Mouse (Mus musculus) lung, embryonic 16.5 days (tissue): Measurements from ENCODE around the gene Tbx3. TPM values are rescaled to one million over a fixed set of nuclear protein-coding genes. Genes with fewer than 3 reads are reported as not detected.
A peak's percentile ranks its signal among the peaks of the same experiment; 100 is the strongest.

Source experiments
- ATAC-seq: fragments of 200-750 bp; cut with Nextera tagmentation; 2 replicates; pipeline ENCODE4 v1.8.0; 2017; ENCODE audit warnings: low read depth, mild to moderate bottlenecking, moderate library complexity
- H3K27ac ChIP-seq: fragments of 300-500 bp; sonication (generic); 2 replicates; pipeline ENCODE4 v1.5.1; 2014; ENCODE audit warnings: mild to moderate bottlenecking, control low read depth, low read length
- H3K27me3 ChIP-seq: fragments of 300-500 bp; sonication (generic); 2 replicates; pipeline ENCODE4 v1.6.1; 2014; ENCODE audit warnings: low read depth, low read length, mixed read lengths; ENCODE audit not compliant: control insufficient read depth, insufficient read depth
- H3K36me3 ChIP-seq: fragments of 300-500 bp; sonication (generic); 2 replicates; pipeline ENCODE4 v1.6.1; 2014; ENCODE audit warnings: low read length; ENCODE audit not compliant: control insufficient read depth, insufficient read depth
- H3K4me1 ChIP-seq: fragments of 300-500 bp; sonication (generic); replicated peaks from 2 replicates; pipeline ENCODE4 v1.6.1; 2014; ENCODE audit warnings: low read length, mixed read lengths; ENCODE audit not compliant: control insufficient read depth, insufficient read depth
- H3K4me2 ChIP-seq: fragments of 300-500 bp; sonication (generic); 2 replicates; pipeline ENCODE4 v1.6.1; 2014; ENCODE audit warnings: low read depth, low read length, control low read depth
- H3K4me3 ChIP-seq: fragments of 300-500 bp; sonication (generic); 2 replicates; pipeline ENCODE4 v1.5.1; 2014; ENCODE audit warnings: mild to moderate bottlenecking, low read length, control low read depth
- H3K9ac ChIP-seq: fragments of 300-500 bp; sonication (generic); 2 replicates; pipeline ENCODE4 v1.6.1; 2014; ENCODE audit warnings: low read length, control low read depth
- H3K9me3 ChIP-seq: fragments of 300-500 bp; sonication (generic); 2 replicates; pipeline ENCODE4 v1.6.1; 2016; ENCODE audit warnings: low read length; ENCODE audit not compliant: control insufficient read depth
- WGBS: fragments of 180-500 bp; shearing (Covaris S2); extraction: QIAGEN DNeasy Blood & Tissue Kit; methylation state at CpG from one replicate; pipeline ENCODE4 v1.1.7; 2014; 5-methylcytosine and 5-hydroxymethylcytosine counted together
- polyA plus RNA-seq: library from polyadenylated mRNA; unstranded; fragments of >200 nt; fragmentation: Nextera tagmentation; extraction: Ambion mirVana; gene quantifications from 2 replicates; pipeline ENCODE4 v1.2.1, GENCODE M21; 2015

Tbx3 gene
- polyA plus RNA-seq, 1 experiment from 2014 or later: 65.3 TPM

DNA sequence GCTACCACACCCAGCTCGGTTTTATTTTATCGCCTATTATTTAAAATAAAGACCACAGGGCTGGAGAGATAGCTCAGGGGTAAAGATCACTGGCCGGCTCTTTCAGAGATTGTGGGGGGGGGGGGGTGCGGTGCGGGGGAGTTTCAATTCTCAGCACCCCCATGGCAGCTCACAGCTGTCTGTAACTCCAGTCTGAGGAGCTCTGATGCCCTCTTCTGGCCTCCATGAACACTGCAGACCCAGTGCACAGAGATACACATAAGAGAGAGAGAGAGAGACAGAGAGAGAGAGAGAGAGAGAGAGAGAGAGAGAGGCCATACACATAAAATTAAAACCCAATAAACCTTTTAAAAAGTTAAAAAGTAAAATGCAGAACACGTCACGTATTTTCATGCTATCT, 34.4 kb downstream of the Tbx3 start:
- WGBS: 55% methylated on average over 7 of the region's 7 CpGs
- Histone ChIP-seq H3K9ac (no peak overlapping the region), H3K27ac (no peak overlapping the region), H3K27me3 (peaks cover 16% of the 10 kb centered on the region), H3K9me3 (no peaks in the 10 kb centered on the region), H3K4me1 (no peaks in the 10 kb centered on the region), H3K4me3 (no peak overlapping the region), H3K4me2 (no peak overlapping the region), H3K36me3 (no peaks in the 10 kb centered on the region)
- no peak for ATAC-seq

GRCm38 (mm10) chr5:119706467-119706866, 36.0 kb downstream of the Tbx3 start:
- Histone ChIP-seq H3K36me3 (no peaks in the 10 kb centered on the region), H3K27me3 (peaks cover 16% of the 10 kb centered on the region), H3K9ac (peak overlapping the region; percentile 54), H3K4me1 (no peaks in the 10 kb centered on the region), H3K27ac (no peak overlapping the region), H3K9me3 (no peaks in the 10 kb centered on the region), H3K4me3 (peak overlapping the region; percentile 34), H3K4me2 (peak overlapping the region; percentile 50)
- ATAC-seq: no peak
- WGBS: under 1% methylated on average over 17 of the region's 17 CpGs

DNA sequence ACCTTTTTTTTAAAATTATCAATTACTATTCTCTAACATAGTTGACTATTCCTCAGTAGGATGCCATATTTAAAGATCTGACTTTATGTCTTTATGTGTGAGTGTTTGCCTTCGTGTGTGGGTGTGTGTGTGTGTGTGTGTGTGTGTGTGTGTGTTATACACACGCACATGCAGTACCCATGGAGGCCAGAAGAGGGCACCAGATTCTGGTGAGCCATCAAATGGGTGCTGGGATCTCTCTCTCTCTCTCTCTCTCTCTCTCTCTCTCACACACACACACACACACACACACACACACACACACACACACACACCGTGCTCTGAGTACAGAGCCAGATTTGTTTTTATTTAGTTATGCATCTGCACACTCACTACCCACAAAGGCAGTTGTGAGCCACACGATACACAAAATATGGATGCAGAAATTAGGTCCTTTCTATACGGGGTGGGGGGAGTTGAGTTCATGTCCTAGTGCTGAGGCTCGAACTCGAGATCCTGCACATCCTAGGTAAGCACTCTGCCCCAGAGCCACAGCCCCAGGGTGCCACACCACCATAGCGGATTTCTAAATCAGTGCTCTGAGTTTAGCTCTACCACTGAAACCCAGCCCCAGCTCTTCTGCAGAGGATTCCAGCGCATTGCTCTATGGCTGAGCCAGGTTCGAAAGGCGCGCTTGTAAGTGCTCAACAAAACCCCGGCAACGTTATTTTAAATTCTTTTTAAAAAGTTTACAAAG, 38.5 kb downstream of the Tbx3 start:
- Histone ChIP-seq H3K27ac (no peak overlapping the region), H3K4me1 (no peaks in the 10 kb centered on the region; the same call in 1 of the 2 replicates), H3K4me2 (no peak overlapping the region), H3K9me3 (no peaks in the 10 kb centered on the region), H3K36me3 (no peaks in the 10 kb centered on the region), H3K27me3 (peaks cover 16% of the 10 kb centered on the region), H3K4me3 (no peak overlapping the region), H3K9ac (no peak overlapping the region)
- 86% methylated on average over 14 of the region's 14 CpGs for WGBS
- no peak for ATAC-seq

- no peak for ATAC-seq
- Histone ChIP-seq H3K27ac (no peak overlapping the region), H3K36me3 (no peaks in the 10 kb centered on the region), H3K4me3 (no peak overlapping the region), H3K9ac (no peak overlapping the region), H3K9me3 (no peaks in the 10 kb centered on the region), H3K4me1 (no peaks in the 10 kb centered on the region; the same call in 1 of the 2 replicates), H3K4me2 (no peak overlapping the region), H3K27me3 (peaks cover 16% of the 10 kb centered on the region)
- WGBS: 40% methylated on average over 18 of the region's 18 CpGs
Measured at GRCm38 (mm10) chr5:119709826-119710559, 39.5 kb downstream of the Tbx3 start.

GRCm38 (mm10) chr5:119710756-119711155, 40.3 kb downstream of the Tbx3 start:
- Histone ChIP-seq H3K9me3 (no peaks in the 10 kb centered on the region), H3K36me3 (no peaks in the 10 kb centered on the region), H3K4me3 (no peak overlapping the region), H3K27me3 (peaks cover 15% of the 10 kb centered on the region), H3K4me1 (no peaks in the 10 kb centered on the region; the same call in 1 of the 2 replicates), H3K9ac (no peak overlapping the region), H3K4me2 (no peak overlapping the region), H3K27ac (no peak overlapping the region)
- no peak for ATAC-seq
- WGBS: 37% methylated on average over 7 of the region's 7 CpGs

GRCm38 (mm10) chr5:119711626-119712025, 41.2 kb downstream of the Tbx3 start:
- WGBS: 82% methylated on average over 5 of the region's 5 CpGs
- no peak overlapping the region for H3K9ac ChIP-seq
- H3K27me3 ChIP-seq: peaks cover 9% of the 10 kb centered on the region
- H3K4me3 ChIP-seq: no peak overlapping the region
- ATAC-seq: no peak
- H3K4me2 ChIP-seq: no peak overlapping the region
- H3K27ac ChIP-seq: no peak overlapping the region
- H3K36me3 ChIP-seq: no peaks in the 10 kb centered on the region
- no peaks in the 10 kb centered on the region for H3K9me3 ChIP-seq
- H3K4me1 ChIP-seq: no peaks in the 10 kb centered on the region; the same call in 1 of the 2 replicates

- peaks cover under 1% of the 10 kb centered on the region for H3K27me3 ChIP-seq
- H3K36me3 ChIP-seq: no peaks in the 10 kb centered on the region
- peak overlapping the region; percentile 19 for H3K27ac ChIP-seq
- H3K4me2 ChIP-seq: peak overlapping the region; percentile 43
- H3K4me3 ChIP-seq: peak overlapping the region; percentile 31
- no peaks in the 10 kb centered on the region for H3K9me3 ChIP-seq
- WGBS: 1% methylated on average over 22 of the region's 22 CpGs
- ATAC-seq: peak; percentile 75
- H3K4me1 ChIP-seq: no peaks in the 10 kb centered on the region; the same call in 1 of the 2 replicates
- H3K9ac ChIP-seq: no peak overlapping the region; the same call in 1 of the 2 replicates
Measured at GRCm38 (mm10) chr5:119712679-119713246, 42.3 kb downstream of the Tbx3 start.

DNA sequence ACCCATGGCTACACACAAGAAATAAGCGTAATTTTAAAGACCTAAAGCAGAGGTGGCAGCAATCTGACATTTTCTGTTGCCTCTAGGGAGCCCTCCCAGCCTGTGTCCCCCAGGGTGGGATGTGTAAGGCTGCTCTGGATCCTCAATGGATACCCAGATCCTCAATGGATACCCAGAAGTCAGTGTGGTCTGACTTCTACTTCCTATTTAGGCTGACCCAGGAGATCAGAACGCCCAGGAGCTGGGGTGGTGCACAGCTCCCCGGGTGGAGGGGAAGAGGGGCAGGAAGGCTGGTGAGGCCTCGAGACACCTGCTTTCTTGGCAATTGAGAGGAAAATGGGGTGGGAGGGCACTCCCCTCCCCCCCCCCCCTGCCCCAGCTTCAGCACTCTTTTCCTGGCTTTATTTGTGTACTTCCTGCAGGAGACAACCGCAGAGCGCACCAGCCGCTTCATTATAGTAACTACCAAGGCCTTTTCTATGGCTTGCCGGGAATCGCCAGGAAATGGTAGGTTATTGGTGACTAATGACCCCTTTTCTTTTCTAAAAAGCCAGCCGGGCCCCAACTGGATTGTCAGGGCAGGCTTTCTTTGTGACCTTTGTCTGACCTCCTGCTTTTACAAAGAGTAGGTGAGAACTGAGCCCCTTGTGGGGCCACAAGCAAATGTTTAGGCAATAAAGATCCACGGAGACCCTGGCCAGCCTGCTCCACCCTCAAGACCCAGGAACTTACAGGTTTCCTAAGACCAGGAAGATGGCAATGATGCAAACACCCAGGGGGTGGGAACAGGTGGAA, 50.2 kb downstream of the Tbx3 start:
- Histone ChIP-seq H3K4me3 (no peak overlapping the region), H3K9ac (no peak overlapping the region), H3K4me2 (no peak overlapping the region), H3K27me3 (no peaks in the 10 kb centered on the region), H3K27ac (no peak overlapping the region), H3K9me3 (no peaks in the 10 kb centered on the region; the same call in 1 of the 2 replicates), H3K36me3 (no peaks in the 10 kb centered on the region), H3K4me1 (no peaks in the 10 kb centered on the region)
- WGBS: 35% methylated on average over 11 of the region's 11 CpGs
- ATAC-seq: no peak
